Mouse (Mus musculus): ENCODE measurements around the gene Mup20. TPM values are rescaled to one million over a fixed set of nuclear protein-coding genes. Genes with fewer than 3 reads are reported as not detected.
"Not testable (repeated sequence)": the region's sequence is repeated elsewhere in the genome, so short reads cannot be mapped to it uniquely, and the experiment has no call there.

Mup20 gene
- not detected for total RNA-seq (2022)

DNA sequence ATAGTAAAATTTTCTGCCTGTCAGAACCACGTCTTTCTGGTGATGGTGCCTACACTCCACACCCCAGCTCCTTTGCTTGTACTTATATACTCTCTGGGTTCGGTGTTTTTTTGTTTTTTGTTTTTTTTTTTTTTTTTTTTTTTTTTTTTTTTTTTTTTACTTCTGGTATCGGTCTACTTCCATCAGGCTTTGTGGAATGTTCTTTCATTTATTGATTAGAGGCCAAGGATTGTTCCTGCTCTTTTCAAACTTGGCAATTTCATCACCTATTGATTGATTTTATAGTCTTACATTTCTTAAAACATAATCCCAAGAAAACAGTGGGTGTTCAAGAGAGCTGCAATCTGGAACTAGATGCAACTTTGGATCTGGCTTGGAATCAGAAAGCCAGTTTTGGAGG is at the start of gene Mup20:
TSS of gene Mup20 (minus strand) at position 101 of the 400 bp plus-strand sequence.
- not testable (repeated sequence) for DNase-seq (ENCODE audit: low spot score in 2 of 2)

DNA sequence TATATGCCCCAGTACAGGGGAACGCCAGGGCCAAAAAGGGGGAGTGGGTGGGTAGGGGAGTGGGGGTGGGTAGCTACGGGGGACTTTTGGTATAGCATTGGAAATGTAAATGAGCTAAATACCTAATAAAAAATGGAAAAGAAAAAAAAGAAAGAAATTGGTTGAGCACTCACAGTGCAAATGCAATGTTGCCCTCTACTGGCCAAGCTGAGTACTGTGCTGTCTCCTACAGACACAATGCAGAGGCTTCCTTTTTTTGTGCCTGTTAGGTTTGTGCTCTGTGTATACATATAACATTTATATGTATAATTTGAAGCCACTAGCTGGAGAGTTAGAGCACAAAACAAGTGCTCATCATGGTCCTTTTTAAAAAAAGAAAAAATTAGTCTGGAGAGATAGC is 49.4 kb upstream of the Mup20 start:
- peak in 1 of 2 experiments; percentile 13 for DNase-seq (ENCODE audit: low spot score in 2 of 2)

DNA sequence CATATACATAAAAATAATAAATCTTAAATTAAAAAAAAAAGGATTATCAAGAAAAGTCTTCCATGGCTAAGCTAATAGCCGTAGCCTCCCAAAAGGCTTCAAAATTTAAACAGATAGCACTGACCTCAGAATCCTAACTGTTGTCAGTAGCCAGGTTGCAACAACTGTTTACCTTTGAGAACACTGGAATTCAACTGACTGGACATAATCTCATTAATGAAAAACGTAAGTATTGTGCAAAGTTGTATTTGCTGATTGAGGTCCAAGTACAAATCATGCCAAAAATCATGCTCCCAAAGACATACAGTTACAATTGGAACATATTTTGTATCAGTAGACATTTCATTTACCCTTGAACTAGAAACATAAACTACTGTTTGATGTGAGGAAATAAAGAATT is 34.0 kb upstream of the Mup20 start:
- no peak for DNase-seq (ENCODE audit: low spot score in 2 of 2)

DNA sequence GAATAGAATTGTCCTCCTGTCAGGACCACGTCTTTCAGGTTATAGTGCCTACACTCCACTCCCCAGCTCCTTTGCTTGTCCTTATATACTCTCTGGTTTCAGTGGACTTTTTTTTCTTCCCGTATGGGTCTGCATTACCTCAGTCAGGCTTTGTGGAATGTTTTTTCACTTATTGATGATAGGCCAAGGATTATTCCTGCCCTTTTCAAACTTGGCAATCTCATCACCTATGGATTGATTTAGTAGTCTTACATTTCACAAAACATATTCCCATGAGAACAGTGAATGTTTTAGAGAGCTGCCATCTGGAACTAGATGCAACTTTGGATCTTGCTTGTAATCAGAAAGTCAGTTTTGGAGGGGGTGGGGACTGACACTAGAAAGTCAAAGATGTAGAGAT is 33.3 kb upstream of the Mup20 start, which contains the start of gene Mup3:
TSS of gene Mup3 (minus strand) at position 102 of the 400 bp plus-strand sequence.
- no peak for DNase-seq (ENCODE audit: low spot score in 2 of 2)

DNA sequence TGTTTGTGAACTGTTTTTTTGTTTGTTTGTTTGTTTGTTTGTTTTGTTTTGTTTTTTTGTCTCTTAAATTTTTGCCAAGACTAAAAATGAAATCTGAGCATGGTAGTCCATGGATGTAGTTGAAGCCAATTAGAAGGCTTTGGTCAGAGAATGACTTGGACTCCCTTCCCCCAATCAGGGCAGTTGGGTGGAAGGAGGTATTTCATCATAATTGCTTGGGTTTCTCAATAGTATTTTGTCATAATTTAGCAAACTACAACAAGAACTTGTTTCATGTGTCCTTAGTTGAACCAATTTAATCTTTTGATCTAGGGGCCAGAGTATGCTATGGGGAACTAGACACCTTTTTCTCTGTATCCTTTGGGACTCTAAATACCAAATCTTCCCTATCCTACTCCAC is 28.8 kb upstream of the Mup20 start:
- DNase-seq (ENCODE audit: low spot score in 2 of 2) = no peak

DNA sequence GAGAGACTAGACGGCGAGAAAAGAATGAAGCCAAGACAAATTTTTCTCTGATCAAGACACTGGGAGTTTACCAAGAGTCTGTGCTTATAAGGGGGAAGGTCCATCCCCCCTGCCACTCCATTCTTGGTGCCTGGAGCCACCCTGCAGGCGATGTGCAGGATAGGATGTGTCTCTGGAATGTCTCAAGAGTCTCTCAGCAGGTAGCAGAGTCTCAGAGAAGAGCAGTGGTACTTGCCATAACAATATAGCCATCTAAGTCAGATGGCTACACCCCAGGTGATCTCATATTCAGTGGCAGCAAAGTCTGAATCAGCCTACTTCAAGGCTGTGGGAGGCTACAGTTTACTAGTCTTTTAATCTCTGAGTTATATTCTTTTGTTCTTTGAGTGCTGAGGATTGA is 21.2 kb upstream of the Mup20 start:
- no peak for DNase-seq (ENCODE audit: low spot score in 2 of 2)

DNA sequence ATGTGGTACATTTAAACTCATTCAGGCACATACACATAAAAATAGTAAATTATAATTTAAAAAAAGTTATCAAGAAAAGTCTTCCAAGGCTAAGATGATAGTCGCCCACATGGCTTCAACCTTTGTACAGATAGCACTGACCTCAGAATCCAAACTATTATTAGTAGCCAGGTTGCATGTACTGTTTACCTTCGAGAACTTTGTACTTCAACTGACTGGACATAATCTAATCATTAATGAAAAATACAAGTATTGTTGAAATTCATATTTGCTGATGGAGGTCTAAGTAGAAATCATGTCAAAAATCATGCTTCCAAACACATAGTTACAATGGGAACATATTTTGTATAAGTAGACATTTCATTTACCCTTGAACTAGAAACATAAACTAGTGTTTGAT is 822 bp upstream of the Mup20 start:
- not testable (repeated sequence) for DNase-seq (ENCODE audit: low spot score in 2 of 2)

DNA sequence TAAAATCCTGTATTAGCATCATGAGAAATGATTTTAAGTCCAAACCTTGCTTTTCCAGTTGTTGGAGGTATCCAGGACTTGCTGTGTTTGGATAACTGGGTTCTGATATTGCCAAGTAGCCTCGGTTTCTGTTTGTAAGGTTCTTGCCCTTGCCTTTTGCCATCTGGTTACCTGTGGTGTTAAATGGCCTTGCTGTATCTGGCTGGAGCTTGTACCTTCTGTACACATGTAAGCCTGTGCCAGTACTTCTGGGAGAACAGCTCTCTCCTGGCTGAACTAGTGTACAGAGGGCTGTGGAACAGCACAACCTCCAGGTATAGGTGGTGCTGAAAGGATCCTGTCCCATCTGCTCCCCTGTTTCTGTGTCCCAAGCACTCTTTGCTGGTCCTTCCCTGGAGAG is 27.7 kb downstream of the Mup20 start:
- DNase-seq (ENCODE audit: low spot score in 2 of 2) = no peak

DNA sequence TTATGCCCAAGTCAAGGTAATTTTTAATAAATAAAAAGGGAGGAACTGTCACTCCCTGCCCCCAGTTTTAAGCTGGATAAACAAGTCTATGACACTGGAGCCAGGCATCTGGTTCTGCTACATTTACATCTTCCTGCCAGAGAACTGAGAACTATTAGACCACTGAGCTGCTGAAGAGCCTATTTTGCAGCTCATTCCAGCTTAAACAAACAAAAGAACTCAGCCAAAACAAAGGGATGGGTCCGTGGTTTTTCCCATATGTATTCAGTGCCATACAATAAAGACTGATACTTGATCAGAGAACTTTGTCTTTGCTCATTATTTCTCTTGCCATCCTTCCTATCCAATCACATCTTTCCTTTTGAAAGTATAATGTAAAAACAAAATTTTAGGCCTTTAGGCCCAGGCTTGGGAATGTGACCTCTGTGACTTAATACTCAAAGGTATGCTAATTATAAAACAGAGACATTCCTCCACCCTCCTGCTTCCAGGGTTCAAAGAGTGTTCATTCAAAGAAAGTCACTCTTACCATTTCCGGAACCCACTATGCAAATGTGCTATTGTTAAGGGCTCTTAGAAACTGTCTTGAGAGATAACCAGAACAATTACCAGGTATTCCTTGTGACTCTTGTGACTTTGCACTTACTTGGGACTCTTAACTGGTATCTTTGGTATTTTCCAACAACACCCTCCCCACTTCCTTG is 29.6 kb downstream of the Mup20 start:
- DNase-seq (ENCODE audit: low spot score in 2 of 2) = no peak

DNA sequence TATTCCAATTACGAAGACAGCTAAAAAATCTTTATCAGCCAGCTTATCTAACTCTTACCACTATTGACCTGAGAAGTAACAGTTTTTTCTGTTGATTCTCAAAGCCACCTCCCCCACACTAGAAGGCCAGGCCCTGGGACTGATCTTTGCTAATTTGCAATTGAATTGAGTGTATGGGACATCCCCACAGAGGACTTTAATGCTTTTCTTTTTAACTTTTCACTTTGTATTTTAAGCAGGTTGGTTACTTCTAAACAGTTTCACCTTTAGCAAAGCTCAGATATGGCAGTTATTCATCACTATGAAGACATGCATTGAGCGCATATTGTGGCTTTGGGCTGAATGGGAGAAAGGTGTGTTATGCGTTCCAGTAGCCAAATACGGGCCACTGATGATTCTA is 30.3 kb downstream of the Mup20 start:
- no peak for DNase-seq (ENCODE audit: low spot score in 2 of 2)

DNA sequence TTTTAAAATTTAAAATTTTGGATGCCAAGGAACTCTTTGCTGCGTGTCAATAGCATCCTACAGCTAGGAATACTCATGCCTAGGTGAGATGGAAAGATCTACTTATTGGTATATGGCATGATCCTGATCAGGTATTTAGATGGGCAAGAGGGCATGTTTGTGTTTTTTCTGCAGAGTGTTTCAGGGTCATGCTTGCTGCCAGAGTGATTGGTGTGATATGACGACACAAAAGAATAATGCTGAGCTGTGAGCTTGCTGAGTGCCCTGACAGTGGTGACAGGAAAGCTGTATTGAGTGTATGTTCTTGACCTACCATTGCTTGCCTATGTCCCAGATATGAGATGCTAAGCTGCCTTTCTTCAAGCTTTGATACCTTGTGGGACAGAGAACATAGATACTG is 30.8 kb downstream of the Mup20 start:
- no peak for DNase-seq (ENCODE audit: low spot score in 2 of 2)

DNA sequence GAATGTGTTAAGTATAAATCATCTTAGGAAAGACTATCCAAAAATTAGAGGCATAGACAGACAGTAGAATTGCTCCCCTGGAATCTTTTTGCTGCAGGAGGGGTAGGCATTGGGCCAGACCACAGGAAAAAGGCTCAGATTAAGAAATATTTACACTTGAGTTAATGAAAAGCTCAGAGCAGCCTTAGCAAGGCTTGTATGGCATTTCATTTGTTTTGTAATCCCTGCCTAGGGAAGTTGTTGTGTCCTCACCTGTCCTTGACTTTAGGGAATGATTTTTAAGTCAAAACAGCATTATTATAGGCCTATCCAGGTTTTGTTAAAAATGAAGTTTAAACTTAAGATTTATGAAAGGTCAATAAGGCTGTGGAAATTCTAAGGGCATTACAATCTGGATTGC is 33.4 kb downstream of the Mup20 start:
- not testable (repeated sequence) for DNase-seq (ENCODE audit: low spot score in 2 of 2)

Other genes starting within 250 kb of the Mup20 start
- not detected for gene Mup5, start 218.9 kb downstream of the Mup20 start, total RNA-seq (2022)
- gene Mup3, start 33.2 kb upstream of the Mup20 start, total RNA-seq (2022) = not detected
- not detected for gene Mup21, start 96.7 kb upstream of the Mup20 start, total RNA-seq (2022)
- gene Zfp37, start 176.9 kb upstream of the Mup20 start, total RNA-seq (2022) = 10 to 100 TPM; 24.8 to 29.2 (median 25.4) TPM
- gene Slc31a2, start 208.4 kb upstream of the Mup20 start, total RNA-seq (2022) = 10 to 100 TPM in 3 of 4 experiments, 1 to 10 TPM in 1; 9.1 to 11.1 (median 10.8) TPM